Mouse (Mus musculus): ENCODE measurements around the gene Fstl3. TPM values are rescaled to one million over a fixed set of nuclear protein-coding genes. Genes with fewer than 3 reads are reported as not detected.
A peak's percentile ranks its signal among the peaks of the same experiment; 100 is the strongest.

Gene Fstl3
- polyA plus RNA-seq, 1 experiment from 2014 or later = 0.58 TPM

DNA sequence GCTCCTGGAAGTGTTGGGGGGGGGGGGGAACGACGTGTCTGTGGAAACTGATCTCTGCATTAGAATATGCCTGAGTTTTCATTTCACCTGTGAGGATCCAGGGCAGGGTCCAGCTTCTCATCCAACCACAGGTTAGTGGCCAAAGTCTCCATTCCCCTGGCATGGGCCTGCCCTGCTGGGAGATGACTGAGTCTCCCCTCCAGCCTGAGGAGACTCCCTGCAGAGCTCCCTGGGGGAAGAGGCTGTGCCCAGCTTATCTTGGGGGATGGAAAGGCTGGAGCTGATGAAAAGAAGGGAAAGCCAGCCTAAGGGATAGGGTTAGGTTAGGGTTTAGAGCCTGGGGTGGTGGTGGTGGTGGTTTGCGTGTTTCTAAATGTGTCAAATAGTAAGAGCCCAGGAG is 24.8 kb downstream of the Fstl3 start:
- DNase-seq (no peak), ATAC-seq (ENCODE audit: low read depth) (no peak; the same call in 1 of the 2 replicates)
- peak overlapping the region; percentile 9; the same call in 1 of the 2 replicates for H3K4me3 ChIP-seq (replicated peaks)

DNA sequence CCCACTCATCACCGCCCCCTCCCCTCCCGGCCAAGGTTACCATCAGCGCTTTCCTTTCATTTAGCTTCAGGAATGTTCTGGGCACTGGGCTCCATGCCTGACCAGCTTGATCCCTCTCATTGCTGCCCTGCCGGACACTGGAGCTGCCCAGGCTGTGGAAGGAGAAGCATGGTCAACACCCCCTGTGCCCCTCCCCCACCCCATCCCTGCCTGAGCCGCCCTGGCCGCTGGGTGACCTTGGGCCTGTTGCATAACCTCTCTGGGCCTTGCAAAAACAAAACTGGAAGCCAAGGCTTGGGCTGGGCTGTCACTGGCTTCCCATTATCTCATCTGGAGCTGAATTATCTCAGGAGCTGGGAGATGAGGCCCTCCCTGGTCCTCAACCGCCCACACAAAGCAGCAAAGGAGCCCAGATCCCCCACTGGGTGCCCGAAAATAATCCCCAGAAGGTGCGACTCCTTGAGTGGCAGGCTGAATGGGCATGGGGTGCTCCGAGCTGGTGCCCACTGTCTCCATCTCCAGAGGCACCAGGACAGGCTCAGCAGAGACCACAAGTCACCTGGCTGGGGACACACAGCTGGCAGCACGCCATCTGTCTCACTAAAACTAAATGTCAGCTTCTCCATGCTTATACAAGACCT is 25.4 kb downstream of the Fstl3 start:
- H3K36me3 ChIP-seq = no peaks in the 10 kb centered on the region
- no peaks in the 10 kb centered on the region for H3K9me3 ChIP-seq (replicated peaks)
- no peak overlapping the region for H3K9ac ChIP-seq
- peaks cover 84% of the 10 kb centered on the region for H3K4me1 ChIP-seq (replicated peaks)
- peak overlapping the region; percentile 9; the same call in 1 of the 2 replicates for H3K4me3 ChIP-seq (replicated peaks)
- ATAC-seq (ENCODE audit: low read depth) (peak; percentile 42), DNase-seq (no peak)
- WGBS (ENCODE audit: insufficient replicate concordance) = 45% methylated on average over 11 of the region's 11 CpGs
- peak overlapping the region; percentile 44 for H3K4me2 ChIP-seq
- peak overlapping the region; percentile 77 for H3K27ac ChIP-seq
- H3K27me3 ChIP-seq = no peaks in the 10 kb centered on the region

More for the DNA sequence above, 24.8 kb downstream of the Fstl3 start:
- 65% methylated on average over 3 of the region's 3 CpGs for WGBS (ENCODE audit: insufficient replicate concordance)
- Histone ChIP-seq H3K4me1 (replicated peaks) (peaks cover 84% of the 10 kb centered on the region), H3K4me2 (peak overlapping the region; percentile 44), H3K27ac (peak overlapping the region; percentile 66), H3K9me3 (replicated peaks) (no peaks in the 10 kb centered on the region), H3K9ac (no peak overlapping the region), H3K36me3 (no peaks in the 10 kb centered on the region), H3K27me3 (no peaks in the 10 kb centered on the region)

DNA sequence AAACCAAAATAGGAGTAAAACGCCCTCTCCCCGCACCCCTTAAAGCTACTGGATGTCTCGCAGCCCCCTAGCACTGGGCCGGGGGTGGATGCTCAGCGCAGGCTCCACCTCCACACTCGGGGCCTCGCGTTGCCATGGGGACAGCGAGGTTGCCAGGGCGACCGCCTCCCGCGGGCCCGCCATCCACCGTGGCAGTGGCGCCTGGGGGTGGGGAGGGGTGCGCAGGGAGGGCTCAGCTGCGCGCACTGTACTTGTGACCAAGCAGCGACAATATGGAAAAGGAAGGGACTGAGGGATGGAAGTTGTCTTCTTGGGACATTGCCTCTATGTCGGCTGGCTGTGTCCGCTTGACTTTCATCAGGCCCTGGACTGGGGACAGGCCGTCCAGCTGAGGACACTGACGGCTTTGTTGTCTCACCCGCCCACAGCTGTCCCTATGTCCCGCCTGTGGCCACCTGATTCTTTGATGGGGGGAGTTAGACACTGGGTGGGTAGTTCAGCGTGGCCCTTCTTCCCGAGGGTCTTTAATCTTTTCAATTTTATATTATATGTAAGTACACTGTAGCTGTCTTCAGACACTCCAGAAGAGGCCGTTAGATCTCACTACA is 26.7 kb downstream of the Fstl3 start:
- Histone ChIP-seq H3K4me1 (replicated peaks) (peaks cover 79% of the 10 kb centered on the region), H3K4me3 (replicated peaks) (no peak overlapping the region), H3K9me3 (replicated peaks) (no peaks in the 10 kb centered on the region), H3K27ac (no peak overlapping the region), H3K4me2 (no peak overlapping the region), H3K9ac (no peak overlapping the region), H3K36me3 (no peaks in the 10 kb centered on the region), H3K27me3 (no peaks in the 10 kb centered on the region)
- DNase-seq = no peak
- ATAC-seq (ENCODE audit: low read depth) = no peak
- 45% methylated on average over 29 of the region's 29 CpGs for WGBS (ENCODE audit: insufficient replicate concordance)

DNA sequence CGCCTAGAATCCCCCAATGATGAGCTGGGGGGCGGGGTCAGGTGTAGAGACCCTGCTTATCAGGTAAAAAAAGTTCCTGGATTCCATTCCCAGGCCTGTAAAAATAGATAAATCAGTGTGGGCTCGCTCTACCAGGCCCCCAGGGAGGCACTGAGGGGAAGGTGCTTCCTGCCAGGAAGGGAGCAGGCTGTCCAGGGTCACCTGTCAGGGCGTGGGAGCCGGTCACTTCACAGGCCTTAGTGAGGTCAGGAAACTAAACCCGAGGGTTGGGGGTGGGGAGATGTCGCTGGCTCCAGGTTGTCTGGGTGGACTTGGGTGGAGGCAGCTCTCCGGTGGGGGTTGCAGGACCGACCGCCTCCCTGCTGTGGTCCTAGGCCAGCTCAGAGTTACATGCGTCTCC is 28.6 kb downstream of the Fstl3 start:
- H3K4me3 ChIP-seq (replicated peaks) = no peak overlapping the region
- H3K9ac ChIP-seq = no peak overlapping the region
- no peaks in the 10 kb centered on the region for H3K36me3 ChIP-seq
- WGBS (ENCODE audit: insufficient replicate concordance) = 38% methylated on average over 11 of the region's 11 CpGs
- peaks cover 79% of the 10 kb centered on the region for H3K4me1 ChIP-seq (replicated peaks)
- H3K4me2 ChIP-seq = no peak overlapping the region
- H3K9me3 ChIP-seq (replicated peaks) = no peaks in the 10 kb centered on the region
- DNase-seq (no peak), ATAC-seq (ENCODE audit: low read depth) (no peak)
- no peak overlapping the region for H3K27ac ChIP-seq
- H3K27me3 ChIP-seq = no peaks in the 10 kb centered on the region

DNA sequence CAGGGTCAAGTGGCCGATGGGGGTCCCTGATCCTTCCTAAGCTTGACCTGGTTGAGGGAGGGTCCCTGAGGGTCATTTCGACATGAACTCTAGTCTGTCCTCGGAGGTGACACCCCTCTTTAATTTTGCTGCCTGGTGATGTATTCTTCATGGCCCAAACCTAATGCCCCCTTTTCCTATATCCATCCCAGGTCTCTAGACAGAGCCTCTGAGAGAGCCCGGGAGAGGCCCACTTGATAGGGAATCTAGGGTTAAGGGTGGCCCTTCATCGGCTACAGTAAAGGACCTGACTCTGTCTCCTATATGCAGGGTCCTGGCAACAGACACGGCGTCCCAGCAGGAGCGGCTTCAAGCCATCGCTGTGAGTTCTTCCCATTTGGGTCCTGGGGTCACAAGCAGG is 29.3 kb downstream of the Fstl3 start:
- no peak overlapping the region for H3K4me3 ChIP-seq (replicated peaks)
- H3K4me2 ChIP-seq = no peak overlapping the region
- WGBS (ENCODE audit: insufficient replicate concordance) = 79% methylated on average over 9 of the region's 9 CpGs
- peaks cover 73% of the 10 kb centered on the region for H3K4me1 ChIP-seq (replicated peaks)
- no peaks in the 10 kb centered on the region for H3K27me3 ChIP-seq
- no peak overlapping the region for H3K9ac ChIP-seq
- H3K27ac ChIP-seq = no peak overlapping the region
- no peaks in the 10 kb centered on the region for H3K36me3 ChIP-seq
- ATAC-seq (ENCODE audit: low read depth) (no peak), DNase-seq (no peak)
- no peaks in the 10 kb centered on the region for H3K9me3 ChIP-seq (replicated peaks)

DNA sequence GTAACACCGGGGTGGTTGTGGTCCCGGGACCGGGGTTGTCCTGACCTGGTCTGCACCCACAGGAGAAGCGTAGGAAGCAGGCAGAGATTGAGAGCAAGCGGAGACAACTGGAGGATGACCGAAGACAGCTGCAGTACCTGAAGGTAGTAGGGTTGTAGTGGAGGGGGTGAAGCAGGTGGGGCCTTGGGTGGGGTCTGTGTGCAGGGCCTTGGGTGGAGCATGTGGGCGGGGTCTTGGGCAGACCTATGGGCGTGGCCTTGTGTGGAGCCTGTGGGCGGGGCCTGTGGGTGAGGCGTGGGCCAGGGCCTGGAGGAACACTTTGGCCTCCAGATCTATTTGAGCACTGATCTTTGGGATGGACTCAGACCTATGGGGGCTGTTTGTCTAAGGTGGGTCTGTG is 29.9 kb downstream of the Fstl3 start:
- no peak overlapping the region for H3K9ac ChIP-seq
- ATAC-seq (ENCODE audit: low read depth) = peak; percentile 25; the same call in 1 of the 2 replicates
- H3K4me1 ChIP-seq (replicated peaks) = peaks cover 70% of the 10 kb centered on the region
- H3K27me3 ChIP-seq = no peaks in the 10 kb centered on the region
- H3K4me2 ChIP-seq = no peak overlapping the region
- H3K4me3 ChIP-seq (replicated peaks) = no peak overlapping the region
- H3K9me3 ChIP-seq (replicated peaks) = no peaks in the 10 kb centered on the region
- no peaks in the 10 kb centered on the region for H3K36me3 ChIP-seq
- H3K27ac ChIP-seq = no peak overlapping the region
- WGBS (ENCODE audit: insufficient replicate concordance) = 60% methylated on average over 10 of the region's 10 CpGs
- peak; percentile 50 for DNase-seq

DNA sequence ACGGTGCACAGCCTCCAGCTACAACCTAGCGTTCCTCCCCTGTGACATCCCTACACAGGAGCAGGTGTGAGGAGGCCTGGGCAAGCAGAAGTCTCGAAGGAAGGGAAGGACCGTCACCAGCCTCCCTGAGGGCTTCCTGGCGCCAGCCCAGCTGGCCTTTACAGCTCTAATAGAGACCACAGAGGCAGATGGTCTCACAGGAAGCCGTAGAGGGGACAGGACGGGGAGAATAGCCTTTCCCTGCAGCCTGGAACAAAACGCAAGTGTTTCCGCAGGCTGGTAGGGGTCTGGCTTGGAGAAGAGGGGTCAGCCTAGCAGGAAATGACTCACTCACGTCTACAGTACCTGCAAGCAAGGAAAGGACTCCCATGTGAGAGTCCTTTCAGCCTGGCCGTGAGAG is 30.8 kb downstream of the Fstl3 start:
- WGBS (ENCODE audit: insufficient replicate concordance) = 64% methylated on average over 11 of the region's 11 CpGs

DNA sequence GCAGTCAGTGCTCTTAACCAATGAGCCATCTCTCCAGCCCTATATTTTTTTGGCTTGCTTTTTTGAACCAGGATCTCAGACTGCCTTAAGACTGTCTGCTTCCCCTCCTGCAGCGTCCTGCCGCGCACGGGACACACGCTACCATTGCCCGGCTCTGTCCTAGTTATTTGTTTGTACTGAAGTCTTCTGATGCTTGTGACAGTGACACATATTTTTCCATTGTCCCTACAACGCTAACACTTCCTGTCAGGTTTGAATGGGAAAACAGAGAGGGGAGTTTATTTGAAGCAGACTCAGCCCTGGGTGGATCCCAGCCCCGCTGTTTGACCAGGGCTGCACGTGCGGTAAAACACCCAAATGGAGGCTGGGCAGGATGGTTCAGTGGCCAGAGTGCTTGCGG is 31.7 kb downstream of the Fstl3 start:
- no peak overlapping the region for H3K27ac ChIP-seq
- DNase-seq = no peak

More for the DNA sequence above, 30.8 kb downstream of the Fstl3 start:
- Histone ChIP-seq H3K36me3 (no peaks in the 10 kb centered on the region), H3K9me3 (replicated peaks) (no peaks in the 10 kb centered on the region), H3K4me3 (replicated peaks) (no peak overlapping the region), H3K27me3 (no peaks in the 10 kb centered on the region), H3K9ac (no peak overlapping the region), H3K27ac (no peak overlapping the region), H3K4me1 (replicated peaks) (peaks cover 63% of the 10 kb centered on the region), H3K4me2 (no peak overlapping the region)
- DNase-seq (no peak), ATAC-seq (ENCODE audit: low read depth) (no peak)

DNA sequence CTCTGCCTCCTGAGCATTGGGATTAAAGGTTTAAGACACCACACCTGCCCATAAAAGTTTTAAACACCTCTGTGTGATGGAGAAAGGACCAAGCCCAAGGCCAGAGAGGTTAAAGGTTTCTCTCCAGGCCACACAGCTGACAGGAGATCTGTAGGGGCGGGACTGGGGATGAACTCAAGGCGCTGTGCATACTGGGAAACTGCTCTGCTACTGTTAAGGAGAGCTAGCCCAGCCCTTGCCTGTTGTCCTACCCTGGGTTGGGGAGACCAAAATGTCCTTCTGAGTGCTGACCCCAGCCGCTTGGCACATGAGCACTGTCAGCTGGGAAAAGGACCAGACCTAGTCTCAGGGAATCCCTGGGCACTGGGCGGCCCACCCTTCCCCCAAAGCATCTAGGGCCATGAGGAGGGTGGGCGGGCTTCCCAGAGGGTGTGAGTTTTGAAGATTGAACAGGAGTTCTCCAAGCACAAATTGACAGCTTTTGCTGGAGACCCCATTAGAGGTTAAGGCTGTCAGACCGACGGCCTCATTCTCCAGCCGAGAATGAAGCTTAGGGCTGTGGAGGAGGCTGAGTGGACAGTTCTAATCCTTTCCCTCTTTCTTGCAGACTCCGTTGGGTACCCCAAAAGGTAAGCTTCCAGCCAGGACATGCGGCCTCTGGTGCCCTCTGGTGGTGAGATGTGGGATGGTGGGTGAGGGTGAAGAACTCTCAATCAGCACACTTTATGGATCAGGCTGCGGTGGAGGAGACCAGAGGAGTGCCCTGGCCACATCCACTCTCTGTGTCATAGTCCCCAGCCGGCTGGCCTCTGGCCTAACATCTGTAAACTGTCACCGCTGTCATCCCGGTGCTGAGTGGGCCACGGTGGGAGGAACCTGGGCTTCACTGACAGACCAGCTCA is 34.9 kb downstream of the Fstl3 start:
- ATAC-seq (ENCODE audit: low read depth) (0 out of 2 replicates have a peak, but pooled peaks have one; percentile 41), DNase-seq (peak; percentile 61)
- Histone ChIP-seq H3K4me1 (replicated peaks) (peaks cover 31% of the 10 kb centered on the region), H3K4me2 (no peak overlapping the region), H3K4me3 (replicated peaks) (no peak overlapping the region), H3K27ac (no peak overlapping the region), H3K9ac (no peak overlapping the region), H3K27me3 (no peaks in the 10 kb centered on the region), H3K9me3 (replicated peaks) (no peaks in the 10 kb centered on the region), H3K36me3 (no peaks in the 10 kb centered on the region)
- WGBS (ENCODE audit: insufficient replicate concordance) = 25% methylated on average over 15 of the region's 15 CpGs

More for the DNA sequence above, 31.7 kb downstream of the Fstl3 start:
- WGBS (ENCODE audit: insufficient replicate concordance) = 79% methylated on average over 11 of the region's 11 CpGs
- ATAC-seq (ENCODE audit: low read depth) = no peak
- Histone ChIP-seq H3K9me3 (replicated peaks) (no peaks in the 10 kb centered on the region), H3K4me1 (replicated peaks) (peaks cover 54% of the 10 kb centered on the region), H3K9ac (no peak overlapping the region), H3K4me3 (replicated peaks) (no peak overlapping the region), H3K4me2 (no peak overlapping the region), H3K27me3 (no peaks in the 10 kb centered on the region), H3K36me3 (no peaks in the 10 kb centered on the region)

DNA sequence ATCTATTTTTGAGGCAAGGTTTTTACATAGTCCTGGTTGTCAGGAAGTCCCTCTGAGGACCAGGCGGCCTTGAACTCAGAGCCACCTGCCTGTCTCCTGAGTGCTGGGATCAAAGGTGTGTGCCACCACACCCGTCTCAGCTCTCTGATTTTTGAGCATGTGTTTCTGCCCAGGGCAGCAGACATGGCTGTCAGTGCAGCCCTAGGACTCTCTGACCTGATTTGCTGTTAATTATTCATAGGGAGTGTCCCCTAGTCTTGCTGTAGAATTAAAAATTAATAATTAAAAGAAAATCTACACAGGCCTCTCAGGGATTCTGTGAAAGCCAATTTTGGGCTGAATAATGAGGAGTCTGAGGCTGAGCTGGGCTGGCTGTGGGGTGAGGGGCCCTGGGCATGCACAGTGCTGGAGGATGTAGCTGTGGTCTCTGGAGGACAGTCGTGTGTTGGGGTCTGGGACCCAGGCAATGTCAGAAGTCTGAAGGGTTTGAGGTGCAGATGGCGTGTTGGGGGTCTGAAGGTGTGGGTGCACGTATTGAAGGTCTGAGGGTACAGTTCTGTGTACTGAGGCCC is 37.3 kb downstream of the Fstl3 start:
- no peaks in the 10 kb centered on the region for H3K27me3 ChIP-seq
- no peak for DNase-seq
- H3K4me3 ChIP-seq (replicated peaks) = no peak overlapping the region
- H3K4me1 ChIP-seq (replicated peaks) = peaks cover 17% of the 10 kb centered on the region
- no peak overlapping the region for H3K9ac ChIP-seq
- no peaks in the 10 kb centered on the region for H3K36me3 ChIP-seq
- 61% methylated on average over 5 of the region's 5 CpGs for WGBS (ENCODE audit: insufficient replicate concordance)
- no peak for ATAC-seq (ENCODE audit: low read depth)
- no peaks in the 10 kb centered on the region for H3K9me3 ChIP-seq (replicated peaks)
- no peak overlapping the region for H3K27ac ChIP-seq
- H3K4me2 ChIP-seq = no peak overlapping the region

Measured in liver, embryonic 13.5 days (tissue).